Comparison of ENCODE assay signal across 8 mouse cellular contexts in the genomic region with DNA sequence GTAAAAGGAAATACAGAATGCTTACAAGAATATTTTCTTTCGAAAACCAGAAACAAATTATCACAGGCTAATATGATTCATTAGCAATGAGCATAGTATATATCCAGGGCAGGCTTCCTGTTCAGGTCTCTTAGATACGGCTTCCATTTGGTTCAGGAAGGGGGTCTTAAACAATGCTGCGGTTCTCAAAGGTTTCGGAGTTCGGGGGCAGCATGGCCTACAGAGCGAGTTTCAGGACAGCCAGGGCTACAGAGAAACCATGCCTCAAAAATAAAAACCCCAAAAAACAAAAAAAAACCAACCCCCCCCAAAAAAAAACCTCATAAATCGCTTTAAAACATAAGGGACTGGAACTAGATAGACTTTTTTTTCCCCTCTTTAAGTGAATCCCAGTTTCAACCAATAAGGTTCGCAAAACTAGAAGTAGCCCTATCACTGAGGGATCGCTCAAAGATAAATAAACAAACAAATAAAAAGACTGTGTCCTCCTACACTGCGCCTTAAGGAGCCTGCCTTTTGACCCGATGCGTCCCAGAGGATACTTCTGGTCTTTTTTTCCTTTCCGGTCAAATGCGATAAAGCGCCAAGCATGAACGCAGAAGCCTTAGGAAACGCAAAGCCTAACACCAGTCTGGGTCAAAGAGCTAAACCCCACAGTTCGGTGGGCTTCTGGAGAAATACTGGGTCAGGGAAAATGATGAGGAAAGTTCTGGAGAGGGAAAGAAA. TPM values are rescaled to one million over a fixed set of nuclear protein-coding genes. Genes with fewer than 3 reads are reported as not detected.
DNase-seq lines count a peak whose midpoint lies in the region; ATAC-seq and TF ChIP-seq lines count a peak whose summit lies in the region.

No protein-coding gene starts in this region.

- peak; percentile 3; the same call in 1 of the 2 replicates for ATAC-seq in embryonic facial prominence, embryonic 14.5 days (ENCODE audit: low read depth)
- no peak for ATAC-seq in limb, embryonic 14.5 days (ENCODE audit: low FRiP score, low read depth)
- ATAC-seq in stomach, embryonic 14.5 days (ENCODE audit: insufficient number of reproducible peaks, insufficient read depth, low FRiP score, low read depth): no peak

- peak overlapping the region; percentile 89 for H3K4me2 ChIP-seq in embryonic facial prominence, embryonic 14.5 days (ENCODE audit: low read depth, low read length)
- H3K4me2 ChIP-seq in limb, embryonic 14.5 days (replicated peaks; ENCODE audit: low read depth, low read length, severe bottlenecking): peak overlapping the region; percentile 47
- peak overlapping the region; percentile 65 for H3K4me2 ChIP-seq in stomach, embryonic 14.5 days (replicated peaks; ENCODE audit: low read depth, low read length)

- H3K27me3 ChIP-seq in embryonic facial prominence, embryonic 14.5 days (replicated peaks; ENCODE audit: control insufficient read depth, insufficient read depth, low read length): no peaks in the 10 kb centered on the region
- H3K27me3 ChIP-seq in limb, embryonic 14.5 days (ENCODE audit: control insufficient read depth, insufficient read depth, low read length): no peaks in the 10 kb centered on the region
- H3K27me3 ChIP-seq in stomach, embryonic 14.5 days (ENCODE audit: control insufficient read depth, insufficient read depth, low read length): no peaks in the 10 kb centered on the region

- peak overlapping the region; percentile 98 for H3K27ac ChIP-seq in embryonic facial prominence, embryonic 14.5 days (replicated peaks; ENCODE audit: low read depth, low read length)
- peak overlapping the region; percentile 98 for H3K27ac ChIP-seq in limb, embryonic 14.5 days (replicated peaks; ENCODE audit: low read depth, low read length)
- peak overlapping the region; percentile 99 for H3K27ac ChIP-seq in stomach, embryonic 14.5 days (ENCODE audit: low read length)

- peak overlapping the region; percentile 73 for H3K4me3 ChIP-seq in embryonic facial prominence, embryonic 14.5 days (ENCODE audit: low read depth, low read length)
- peak overlapping the region; percentile 56 for H3K4me3 ChIP-seq in limb, embryonic 14.5 days (replicated peaks; ENCODE audit: low read length)
- H3K4me3 ChIP-seq in stomach, embryonic 14.5 days (ENCODE audit: low read depth, low read length): peak overlapping the region; percentile 85

- peak; percentile 43 for DNase-seq in gastrocnemius, adult 18-20 months (ENCODE audit: low spot score)
- DNase-seq in gastrocnemius, postnatal 14 days: no peak
- peak; percentile 46 for DNase-seq in A20 (ENCODE audit: low read depth, low spot score)
- DNase-seq in embryonic facial prominence, embryonic 14.5 days (ENCODE audit: low spot score): peak; percentile 7
- peak; percentile 10 for DNase-seq in limb, embryonic 14.5 days (ENCODE audit: low spot score)
- no peak for DNase-seq in adrenal gland, adult 2 months
- no peak for DNase-seq in right cerebral cortex, postnatal 4 days

- under 1% methylated on average over 18 of the region's 18 CpGs for WGBS in embryonic facial prominence, embryonic 14.5 days
- under 1% methylated on average over 18 of the region's 18 CpGs for WGBS in limb, embryonic 14.5 days
- WGBS in stomach, embryonic 14.5 days: under 1% methylated on average over 18 of the region's 18 CpGs

- intact Hi-C loops in gastrocnemius, postnatal 14 days (cut with DNase I; ENCODE audit: low total_unique reads): no loop called here

- no peak for TF ChIP-seq POLR2A in limb, embryonic 14.5 days (IDR thresholded peaks at IDR 0.05; ENCODE audit: borderline replicate concordance, extremely low read depth, insufficient read depth, insufficient read length)

- H3K4me1 ChIP-seq in embryonic facial prominence, embryonic 14.5 days (ENCODE audit: control insufficient read depth, insufficient read depth, low read length): peaks cover 16% of the 10 kb centered on the region
- peaks cover 25% of the 10 kb centered on the region for H3K4me1 ChIP-seq in limb, embryonic 14.5 days (ENCODE audit: control insufficient read depth, insufficient read depth, low read length)
- H3K4me1 ChIP-seq in stomach, embryonic 14.5 days (ENCODE audit: control insufficient read depth, insufficient read depth, low read length): peaks cover 18% of the 10 kb centered on the region

- H3K36me3 ChIP-seq in embryonic facial prominence, embryonic 14.5 days (ENCODE audit: control insufficient read depth, insufficient read depth, low read length): peaks cover 24% of the 10 kb centered on the region
- peaks cover 19% of the 10 kb centered on the region for H3K36me3 ChIP-seq in limb, embryonic 14.5 days (ENCODE audit: control insufficient read depth, insufficient read depth, low read length)
- peaks cover 15% of the 10 kb centered on the region for H3K36me3 ChIP-seq in stomach, embryonic 14.5 days (ENCODE audit: control insufficient read depth, insufficient read depth, low read length)

- no peaks in the 10 kb centered on the region for H3K9me3 ChIP-seq in embryonic facial prominence, embryonic 14.5 days (ENCODE audit: control insufficient read depth, low read length)
- H3K9me3 ChIP-seq in limb, embryonic 14.5 days (ENCODE audit: control insufficient read depth, low read length): no peaks in the 10 kb centered on the region
- H3K9me3 ChIP-seq in stomach, embryonic 14.5 days (ENCODE audit: control insufficient read depth, low read depth, low read length): no peaks in the 10 kb centered on the region

- peak overlapping the region; percentile 80 for H3K9ac ChIP-seq in embryonic facial prominence, embryonic 14.5 days (ENCODE audit: low read depth, low read length)
- H3K9ac ChIP-seq in limb, embryonic 14.5 days (ENCODE audit: low read depth, low read length, severe bottlenecking): peak overlapping the region; percentile 84
- H3K9ac ChIP-seq in stomach, embryonic 14.5 days (replicated peaks; ENCODE audit: low read depth, low read length): peak overlapping the region; percentile 79

RNA-seq across cellular contexts. Expression of a gene that starts 0.7 kb away (rescaled TPM):
- total RNA-seq in gastrocnemius, adult 18-20 months (2021): 10 to 100 TPM; 38.5 to 39.8 TPM
- 10 to 100 TPM; 42.3 to 48.2 TPM for total RNA-seq in gastrocnemius, postnatal 14 days (2021)
- 99.5 and 106 TPM in 2 replicates for polyA plus RNA-seq in embryonic facial prominence, embryonic 14.5 days (2014; fragmentation: Nextera tagmentation; extraction: Ambion mirVana)
- polyA plus RNA-seq in limb, embryonic 14.5 days (2012; rRNA removed): 76.3 and 120 TPM in 2 replicates
- polyA plus RNA-seq in limb, embryonic 14.5 days (2014; fragmentation: Nextera tagmentation; extraction: Ambion mirVana): 113 and 124 TPM in 2 replicates
- 139 and 142 TPM in 2 replicates for polyA plus RNA-seq in stomach, embryonic 14.5 days (2014; fragmentation: Nextera tagmentation; extraction: Ambion mirVana)
- total RNA-seq in adrenal gland, adult 2 months (2021): 10 to 100 TPM; 60.9 to 83.0 TPM
- polyA plus RNA-seq in adrenal gland, adult 2 months (2012; rRNA removed): 5.0 and 5.2 TPM in 2 replicates

RNA-seq across cellular contexts. Expression of a gene that starts 1.0 kb away (rescaled TPM):
- under 1 TPM; 0.09 to 0.14 TPM for total RNA-seq in gastrocnemius, adult 18-20 months (2021)
- 1 to 10 TPM in 1 of 2 experiments, under 1 TPM in 1; 0.89 to 2.0 TPM for total RNA-seq in gastrocnemius, postnatal 14 days (2021)
- 24.1 and 26.0 TPM in 2 replicates for polyA plus RNA-seq in embryonic facial prominence, embryonic 14.5 days (2014; fragmentation: Nextera tagmentation; extraction: Ambion mirVana)
- polyA plus RNA-seq in limb, embryonic 14.5 days (2012; rRNA removed): 30.6 and 31.2 TPM in 2 replicates
- 26.0 and 30.2 TPM in 2 replicates for polyA plus RNA-seq in limb, embryonic 14.5 days (2014; fragmentation: Nextera tagmentation; extraction: Ambion mirVana)
- 33.9 and 35.7 TPM in 2 replicates for polyA plus RNA-seq in stomach, embryonic 14.5 days (2014; fragmentation: Nextera tagmentation; extraction: Ambion mirVana)
- under 1 TPM; 0.38 to 0.61 TPM for total RNA-seq in adrenal gland, adult 2 months (2021)
- 0.30 and 0.90 TPM in 2 replicates for polyA plus RNA-seq in adrenal gland, adult 2 months (2012; rRNA removed)

RNA-seq across cellular contexts. Expression of a gene that starts 27.6 kb away (rescaled TPM):
- total RNA-seq in gastrocnemius, adult 18-20 months (2021): 10 to 100 TPM; 16.2 to 18.0 TPM
- total RNA-seq in gastrocnemius, postnatal 14 days (2021): 10 to 100 TPM; 20.3 to 23.8 TPM
- 64.8 and 68.3 TPM in 2 replicates for polyA plus RNA-seq in embryonic facial prominence, embryonic 14.5 days (2014; fragmentation: Nextera tagmentation; extraction: Ambion mirVana)
- polyA plus RNA-seq in limb, embryonic 14.5 days (2012; rRNA removed): 84.5 and 86.9 TPM in 2 replicates
- polyA plus RNA-seq in limb, embryonic 14.5 days (2014; fragmentation: Nextera tagmentation; extraction: Ambion mirVana): 70.9 and 76.1 TPM in 2 replicates
- 84.6 and 97.5 TPM in 2 replicates for polyA plus RNA-seq in stomach, embryonic 14.5 days (2014; fragmentation: Nextera tagmentation; extraction: Ambion mirVana)
- 10 to 100 TPM; 40.6 to 43.1 TPM for total RNA-seq in adrenal gland, adult 2 months (2021)
- 21.3 and 21.7 TPM in 2 replicates for polyA plus RNA-seq in adrenal gland, adult 2 months (2012; rRNA removed)

Comparison
In these comparisons a context has a peak if more than half of its experiments do, and no peak if none do; other contexts are left out.
1. DNase-seq: peak in gastrocnemius, adult 18-20 months (single experiment), A20 (single experiment), embryonic facial prominence, embryonic 14.5 days (single experiment) and limb, embryonic 14.5 days (single experiment); none in gastrocnemius, postnatal 14 days (single experiment), adrenal gland, adult 2 months (single experiment) and right cerebral cortex, postnatal 4 days (single experiment).
2. RNA of a gene that starts 0.7 kb away (polyA plus RNA-seq): 139 to 142 TPM in stomach, embryonic 14.5 days, 76.3 to 124 TPM in limb, embryonic 14.5 days and 99.5 to 106 TPM in embryonic facial prominence, embryonic 14.5 days; 5.0 to 5.2 TPM in adrenal gland, adult 2 months; every median in the first group is over 10 times any median in the second.
3. RNA of a gene that starts 1.0 kb away (polyA plus RNA-seq): 33.9 to 35.7 TPM in stomach, embryonic 14.5 days, 26.0 to 31.2 TPM in limb, embryonic 14.5 days and 24.1 to 26.0 TPM in embryonic facial prominence, embryonic 14.5 days; 0.30 to 0.90 TPM in adrenal gland, adult 2 months; every median in the first group is over 10 times any median in the second.
4. Peak in every context shown above with its lines, with median percentiles within 50 percentile points of each other: H3K27ac ChIP-seq, H3K4me2 ChIP-seq, H3K4me3 ChIP-seq and H3K9ac ChIP-seq.